Mouse (Mus musculus): ENCODE data around the gene Klc2.

Gene Klc2

DNA sequence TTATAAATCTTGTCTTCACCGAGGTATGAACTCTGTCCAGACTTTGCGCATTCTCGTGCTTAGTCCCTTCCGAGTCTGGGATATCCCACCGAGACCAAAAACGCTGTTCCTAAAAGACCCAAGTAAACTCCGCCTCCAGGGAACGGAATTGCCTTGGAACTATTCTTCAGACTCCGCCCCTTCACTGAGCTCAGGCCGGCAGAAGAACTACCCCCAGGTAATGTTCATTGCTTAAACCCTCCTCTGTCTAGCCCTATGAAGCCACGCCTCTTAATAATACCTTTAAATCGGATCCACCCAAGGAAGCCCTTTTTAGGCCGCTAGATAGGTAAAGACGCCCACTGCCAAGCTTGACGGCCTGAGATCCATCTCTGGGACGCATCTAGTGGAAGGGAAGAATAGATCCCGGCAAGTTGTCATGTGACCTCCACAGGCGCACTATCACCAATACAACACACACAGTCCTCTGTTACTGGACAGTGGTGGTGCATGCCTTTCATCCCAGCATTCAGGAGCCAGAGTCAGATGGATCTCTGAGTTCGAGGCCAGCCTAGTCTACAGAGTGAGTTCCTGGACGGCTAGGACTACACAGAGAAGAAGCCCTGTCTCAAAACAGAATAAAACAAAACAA lies 45.9 kb downstream of the Klc2 start:
- no peak for DNase-seq (ENCODE audit: low read depth, low spot score)

DNA sequence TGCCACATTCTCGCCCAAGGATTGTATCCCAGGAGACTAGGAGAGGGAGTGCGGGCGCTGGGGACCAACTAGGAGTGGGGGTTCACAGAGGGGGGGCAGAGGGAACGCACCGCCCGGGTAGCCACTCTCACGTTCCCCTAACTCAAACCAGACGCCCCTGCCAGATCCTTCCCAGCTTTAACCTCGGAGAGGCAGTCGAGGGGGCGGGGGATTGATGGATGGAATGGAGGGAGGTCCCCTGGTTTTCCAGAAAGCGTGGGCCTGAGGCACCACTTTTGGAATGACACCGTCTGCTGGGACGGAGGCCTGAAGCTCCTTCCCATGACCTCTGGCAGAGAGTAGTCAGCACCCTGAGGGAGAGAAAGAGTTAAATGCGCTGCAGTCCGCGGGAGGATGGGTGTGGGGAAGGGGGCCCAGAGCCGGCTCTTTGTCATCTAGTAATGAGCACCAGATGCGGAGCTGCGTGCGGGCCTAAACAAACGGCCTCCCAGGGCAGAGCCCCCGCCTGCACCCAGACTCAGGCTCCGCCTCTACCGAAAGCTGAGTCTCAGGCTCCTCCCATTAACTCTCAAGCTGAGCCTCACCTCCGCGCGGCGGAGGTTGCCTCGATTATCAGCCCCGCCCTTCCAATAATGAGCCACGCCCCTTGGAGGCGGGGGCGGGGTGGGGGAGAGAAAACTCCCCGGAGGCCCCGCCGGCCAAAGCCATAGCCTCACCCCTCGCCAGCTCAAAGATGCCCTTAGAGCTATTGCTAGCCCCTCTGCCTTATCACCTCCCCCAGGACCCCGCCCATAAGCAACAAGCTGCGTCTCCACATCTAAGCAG lies 46.6 kb downstream of the Klc2 start:
- no peak for DNase-seq (ENCODE audit: low read depth, low spot score)

- DNase-seq (ENCODE audit: low read depth, low spot score), result no peak
Observed at GRCm38 (mm10) chr19:5071077-5071476, 47.3 kb downstream of the Klc2 start.

DNA sequence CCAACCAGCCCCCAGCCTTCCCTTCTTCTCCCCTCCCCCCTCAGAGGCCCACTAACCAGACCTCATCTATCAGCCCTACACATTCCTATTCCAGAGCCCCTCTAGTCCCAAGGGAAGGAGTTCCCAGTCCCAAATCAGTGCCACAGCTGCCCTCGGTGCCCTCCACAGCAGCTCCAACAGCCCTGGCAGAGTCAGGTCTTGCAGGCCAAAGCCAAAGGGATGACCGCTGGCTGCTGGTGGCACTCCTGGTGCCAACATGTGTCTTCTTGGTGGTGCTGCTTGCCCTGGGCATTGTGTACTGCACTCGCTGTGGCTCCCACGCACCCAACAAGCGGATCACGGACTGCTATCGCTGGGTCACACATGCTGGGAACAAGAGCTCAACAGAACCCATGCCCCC lies 48.4 kb downstream of the Klc2 start:
- DNase-seq (ENCODE audit: low read depth, low spot score), result no peak

- no peak for DNase-seq (ENCODE audit: low read depth, low spot score)
Observed at GRCm38 (mm10) chr19:5069486-5069885, 48.9 kb downstream of the Klc2 start.

GRCm38 (mm10) chr19:5068570-5069234 lies 49.7 kb downstream of the Klc2 start:
- no peak for DNase-seq (ENCODE audit: low read depth, low spot score)

DNA sequence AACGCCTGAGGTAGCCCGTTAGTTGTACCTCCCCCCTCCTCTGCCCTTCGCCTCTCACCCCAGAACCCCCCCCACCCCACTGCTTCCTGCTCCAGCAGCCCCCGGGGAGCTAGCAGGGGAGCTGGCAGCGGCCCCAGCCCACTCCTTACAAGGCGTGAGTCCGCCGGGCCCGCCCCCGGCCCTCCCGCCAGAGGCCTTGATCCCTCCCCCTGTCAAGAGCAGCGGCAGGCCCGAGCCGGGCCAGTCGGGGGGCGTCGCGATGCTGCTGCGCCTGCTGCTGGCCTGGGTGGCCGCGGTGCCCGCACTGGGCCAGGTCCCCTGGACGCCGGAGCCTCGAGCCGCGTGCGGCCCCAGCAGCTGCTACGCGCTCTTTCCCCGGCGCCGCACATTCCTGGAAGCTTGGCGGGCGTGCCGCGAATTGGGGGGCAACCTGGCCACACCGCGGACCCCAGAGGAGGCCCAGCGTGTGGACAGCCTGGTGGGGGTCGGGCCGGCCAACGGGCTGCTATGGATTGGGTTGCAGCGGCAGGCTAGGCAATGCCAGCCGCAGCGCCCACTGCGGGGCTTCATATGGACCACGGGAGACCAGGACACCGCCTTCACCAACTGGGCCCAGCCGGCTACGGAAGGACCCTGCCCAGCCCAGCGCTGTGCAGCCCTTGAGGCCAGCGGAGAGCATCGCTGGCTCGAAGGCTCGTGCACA lies 50.3 kb downstream of the Klc2 start, which contains the start of gene Cd248:
Cd248 (plus strand) TSS at position 212 of the 703 bp plus-strand sequence.
- DNase-seq (ENCODE audit: low read depth, low spot score), result no peak

- DNase-seq (ENCODE audit: low read depth, low spot score), result no peak
Observed at GRCm38 (mm10) chr19:5067040-5067799, 51.1 kb downstream of the Klc2 start.

- no peak for DNase-seq (ENCODE audit: low read depth, low spot score)
Observed at GRCm38 (mm10) chr19:5065104-5065503, 53.3 kb downstream of the Klc2 start.

GRCm38 (mm10) chr19:5062446-5062845 lies 55.9 kb downstream of the Klc2 start:
- no peak for DNase-seq (ENCODE audit: low read depth, low spot score)

DNA sequence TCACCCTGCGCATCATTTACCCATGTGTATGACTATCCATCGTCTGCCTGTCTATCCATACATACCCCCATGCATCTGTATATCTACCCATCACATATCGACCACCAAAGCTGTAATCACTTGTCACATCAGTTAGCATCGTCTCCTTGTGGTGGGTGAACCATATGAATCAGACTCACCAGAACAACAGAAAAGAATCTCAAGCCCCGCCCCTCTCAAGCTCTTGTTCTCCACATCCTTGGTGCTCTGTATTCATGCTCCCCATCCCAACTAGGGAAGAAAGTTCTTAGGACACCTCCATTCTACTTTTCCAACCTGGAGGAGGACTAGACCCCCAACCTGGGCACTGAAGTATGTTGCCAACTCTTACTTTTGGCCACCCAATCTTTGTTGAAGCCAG lies 56.3 kb downstream of the Klc2 start:
- no peak for DNase-seq (ENCODE audit: low read depth, low spot score)

- DNase-seq (ENCODE audit: low read depth, low spot score), result no peak
Observed at GRCm38 (mm10) chr19:5060365-5061330, 57.7 kb downstream of the Klc2 start.

- no peak for DNase-seq (ENCODE audit: low read depth, low spot score)
Observed at GRCm38 (mm10) chr19:5058801-5059771, 59.3 kb downstream of the Klc2 start.

DNA sequence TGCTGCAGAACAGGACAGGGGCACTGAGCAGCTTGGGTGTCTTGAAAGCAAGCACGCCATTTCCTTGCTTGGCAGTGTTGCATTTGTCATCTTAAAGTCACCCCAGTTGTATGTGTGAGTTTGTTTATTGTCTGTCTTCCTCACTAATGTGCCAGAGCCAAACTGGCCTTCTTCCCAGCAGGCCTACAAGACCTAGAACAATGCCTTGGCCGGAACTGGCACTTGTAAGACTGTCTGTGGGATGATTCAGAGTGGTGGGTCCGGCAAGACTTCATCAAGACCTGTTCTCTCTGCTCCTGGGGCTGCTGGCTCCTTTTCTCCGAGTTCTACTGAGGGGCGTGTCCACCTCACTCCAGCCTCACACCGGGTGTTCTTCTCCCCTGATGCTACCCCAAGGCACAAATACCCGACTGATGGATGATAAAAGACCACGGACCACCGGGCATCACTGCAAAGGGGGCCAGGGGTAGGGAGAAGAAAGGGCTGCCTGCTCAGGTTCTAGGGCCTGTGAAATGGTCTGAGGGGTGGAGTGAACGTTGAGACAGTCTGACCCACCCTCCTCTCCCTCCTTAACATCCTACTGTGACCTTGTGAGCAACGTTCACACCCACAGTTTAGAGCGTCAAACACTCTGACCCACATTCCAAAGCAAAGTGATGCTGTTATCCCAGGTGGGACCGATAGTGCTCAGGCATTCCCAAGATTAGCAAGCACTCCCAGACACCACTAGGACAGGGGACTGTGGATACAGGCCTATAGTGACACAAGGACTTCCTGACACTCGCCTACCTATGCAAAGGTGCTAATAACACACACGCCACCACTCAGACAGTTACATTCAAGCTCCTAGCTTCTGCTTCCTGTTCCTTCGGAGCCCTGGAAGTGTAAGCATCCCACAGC lies 60.2 kb downstream of the Klc2 start:
- DNase-seq (ENCODE audit: low read depth, low spot score), result no peak

Data from telencephalon, adult 2 months (tissue).